Mouse (Mus musculus): ENCODE results near the gene Mex3a.
A peak's percentile ranks its signal among the peaks of the same experiment; 100 is the strongest.

DNA sequence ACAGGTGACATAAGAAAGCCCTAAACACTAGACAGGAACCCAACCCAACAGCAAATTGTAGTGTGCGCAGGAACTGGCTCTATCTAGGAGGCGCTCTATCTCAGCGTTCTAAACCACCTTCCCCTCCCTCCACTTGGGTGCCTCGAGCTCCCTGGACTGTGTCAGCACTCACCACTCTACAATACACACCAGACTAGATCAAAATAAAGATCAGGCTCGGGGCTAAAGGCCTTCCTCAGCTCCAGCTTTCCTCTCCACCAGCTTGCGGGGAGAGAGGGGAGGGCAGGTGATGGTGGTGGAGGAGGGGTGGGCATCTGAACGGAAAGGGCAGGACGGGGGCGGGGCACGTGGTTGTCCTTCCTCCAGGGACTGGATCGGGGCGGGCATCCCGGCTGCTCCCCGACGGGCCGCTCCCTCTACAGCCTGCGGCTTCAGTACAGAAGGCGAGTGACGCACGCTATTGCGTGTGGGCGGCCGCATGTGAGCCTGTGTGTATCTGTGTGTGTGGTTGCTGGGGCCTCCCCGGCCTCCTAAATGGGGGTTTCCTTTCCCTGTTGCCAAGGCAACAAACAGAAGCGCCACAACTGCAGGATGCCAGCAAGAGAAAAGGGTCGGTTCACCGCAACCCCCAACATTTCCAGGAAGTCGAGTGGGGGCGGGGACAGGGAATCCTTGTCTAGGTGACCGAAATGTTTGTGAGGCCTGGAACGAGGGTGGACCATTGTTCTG is 22.3 kb upstream of the Mex3a start, which contains the start of gene Lmna:
- TF ChIP-seq MAX (IDR thresholded peaks at IDR 0.05; ENCODE audit: low read depth) (peak; percentile 22), POLR2A (IDR thresholded peaks at IDR 0.05; ENCODE audit: insufficient read length, low read depth) (peak; percentile 76), TCF3 (IDR thresholded peaks at IDR 0.05; ENCODE audit: insufficient read length, low read depth) (no peak), USF1 (IDR thresholded peaks at IDR 0.05; ENCODE audit: low read depth) (no peak), POLR2AphosphoS2 (IDR thresholded peaks at IDR 0.05; ENCODE audit: insufficient read length, low read depth) (no peak), MYOG (IDR thresholded peaks at IDR 0.05; ENCODE audit: control insufficient read depth in 1 of 3, insufficient read depth in 1 of 3, insufficient read length in 2 of 3, low read depth in 2 of 3) (peak in 1 of 3 experiments; percentile 63), TCF12 (IDR thresholded peaks at IDR 0.05; ENCODE audit: insufficient read depth, poor library complexity, severe bottlenecking) (no peak), E2F4 (IDR thresholded peaks at IDR 0.05; ENCODE audit: insufficient read depth) (no peak), CEBPB (IDR thresholded peaks at IDR 0.05; ENCODE audit: insufficient read depth, poor library complexity, severe bottlenecking) (no peak), SRF (IDR thresholded peaks at IDR 0.05; ENCODE audit: control insufficient read depth, insufficient read length, low read depth) (no peak), MYOD1 (IDR thresholded peaks at IDR 0.05; ENCODE audit: control insufficient read depth in 1 of 3, insufficient read length in 2 of 3, low read depth in 2 of 3) (peak in 2 of 3 experiments; percentile 3 to 79)

Measured in myocyte (in vitro differentiated cells).